Mouse (Mus musculus) limb, embryonic 13.5 days (tissue): ENCODE data around the gene Dlx3. TPM values are rescaled to one million over a fixed set of nuclear protein-coding genes. Genes with fewer than 3 reads are reported as not detected.

Experiments
- ATAC-seq: fragments of 200-750 bp; cut with Nextera tagmentation; 2 replicates; pipeline ENCODE4 v1.8.0; 2017; ENCODE audit warnings: low read depth, moderate number of reproducible peaks, moderate TSS enrichment; ENCODE audit not compliant: low FRiP score
- H3K27ac ChIP-seq: fragments of 300-500 bp; sonication (generic); 2 replicates; pipeline ENCODE4 v1.5.1; 2015; ENCODE audit warnings: inconsistent platforms, mild to moderate bottlenecking, moderate library complexity
- H3K27me3 ChIP-seq: fragments of 300-500 bp; sonication (generic); 2 replicates; pipeline ENCODE4 v1.6.1; 2015; ENCODE audit warnings: mild to moderate bottlenecking, inconsistent platforms
- H3K36me3 ChIP-seq: fragments of 300-500 bp; sonication (generic); 2 replicates; pipeline ENCODE4 v1.6.1; 2015; ENCODE audit warnings: inconsistent platforms, mild to moderate bottlenecking, moderate library complexity
- H3K4me1 ChIP-seq: fragments of 300-500 bp; sonication (generic); 2 replicates; pipeline ENCODE4 v1.6.1; 2015; ENCODE audit warnings: inconsistent platforms
- H3K4me2 ChIP-seq: fragments of 300-500 bp; sonication (generic); replicated peaks from 2 replicates; pipeline ENCODE4 v1.6.1; 2015; ENCODE audit warnings: inconsistent platforms, mild to moderate bottlenecking, moderate library complexity
- H3K4me3 ChIP-seq: fragments of 300-500 bp; sonication (generic); 2 replicates; pipeline ENCODE4 v1.5.1; 2015; ENCODE audit warnings: moderate library complexity, mild to moderate bottlenecking, inconsistent platforms
- H3K9ac ChIP-seq: fragments of 300-500 bp; sonication (generic); 2 replicates; pipeline ENCODE4 v1.6.1; 2015; ENCODE audit warnings: mild to moderate bottlenecking, inconsistent platforms
- H3K9me3 ChIP-seq: fragments of 300-500 bp; sonication (generic); 2 replicates; pipeline ENCODE4 v1.6.1; 2016; ENCODE audit warnings: inconsistent platforms
- WGBS: fragments of 180-500 bp; shearing (Covaris S2); methylation state at CpG from one replicate; pipeline ENCODE4 v1.1.7; 2015; 5-methylcytosine and 5-hydroxymethylcytosine counted together
- polyA plus RNA-seq: library from polyadenylated mRNA; unstranded; fragments of >200 nt; fragmentation: Nextera tagmentation; extraction: Ambion mirVana; gene quantifications from 2 replicates; pipeline ENCODE4 v1.2.1, GENCODE M21; 2015

Gene Dlx3
- polyA plus RNA-seq, 1 experiment from 2014 or later, result 14.2 TPM

DNA sequence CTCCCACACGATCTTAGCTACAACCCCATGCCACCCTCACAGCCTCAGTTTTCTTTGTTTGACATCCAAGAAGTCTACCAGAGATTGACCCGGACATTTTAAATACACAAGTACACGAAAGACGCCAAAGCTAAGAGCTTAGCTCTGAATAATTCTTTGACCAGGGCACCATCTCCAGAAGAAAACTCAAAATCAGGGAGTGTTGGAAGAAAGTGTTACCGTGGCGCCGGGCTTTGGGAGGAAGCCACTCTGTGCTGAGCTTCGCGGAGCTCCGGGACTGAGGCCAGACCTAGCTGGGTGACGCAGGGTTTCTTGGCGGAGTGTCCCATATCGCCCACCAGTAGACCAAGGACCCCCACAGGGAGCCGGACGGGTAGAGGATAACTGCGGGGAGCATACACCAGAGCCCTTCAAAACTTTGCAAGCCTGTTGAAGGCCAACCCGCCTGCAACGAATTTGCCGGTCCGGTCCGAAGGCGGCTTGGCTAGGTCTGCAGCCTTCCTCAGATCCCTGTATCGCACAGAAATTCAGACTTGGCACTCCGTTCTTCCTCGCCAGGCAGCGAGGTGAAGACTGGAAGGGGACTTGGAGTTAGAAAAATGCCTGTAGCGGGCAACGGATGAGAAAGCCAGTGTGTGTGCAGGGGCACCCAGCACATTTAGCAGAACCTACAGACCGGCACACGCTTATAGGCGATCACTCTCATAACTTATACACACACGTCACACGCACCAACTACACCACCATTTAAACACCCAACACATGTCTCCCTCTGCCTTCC is 30.5 kb downstream of the Dlx3 start:
- ATAC-seq, result no peak
- no peak overlapping the region for H3K9ac ChIP-seq
- peaks cover 83% of the 10 kb centered on the region for H3K27me3 ChIP-seq
- 4% methylated on average over 33 of the region's 33 CpGs for WGBS
- no peak overlapping the region for H3K27ac ChIP-seq
- no peaks in the 10 kb centered on the region for H3K36me3 ChIP-seq
- peak overlapping the region; percentile 43 for H3K4me2 ChIP-seq
- no peaks in the 10 kb centered on the region for H3K9me3 ChIP-seq
- H3K4me3 ChIP-seq, result peak overlapping the region; percentile 18; the same call in 1 of the 2 replicates
- H3K4me1 ChIP-seq, result peaks cover 27% of the 10 kb centered on the region

GRCm38 (mm10) chr11:95153116-95153515 is 33.2 kb downstream of the Dlx3 start:
- Histone ChIP-seq H3K4me2 (no peak overlapping the region), H3K27ac (no peak overlapping the region), H3K9ac (no peak overlapping the region), H3K27me3 (peaks cover 56% of the 10 kb centered on the region), H3K4me1 (peaks cover 17% of the 10 kb centered on the region), H3K9me3 (no peaks in the 10 kb centered on the region), H3K36me3 (no peaks in the 10 kb centered on the region), H3K4me3 (no peak overlapping the region)
- ATAC-seq, result no peak
- 32% methylated on average over 5 of the region's 5 CpGs for WGBS

GRCm38 (mm10) chr11:95153681-95154080 is 33.8 kb downstream of the Dlx3 start:
- no peak for ATAC-seq
- Histone ChIP-seq H3K4me3 (no peak overlapping the region), H3K9ac (no peak overlapping the region), H3K9me3 (no peaks in the 10 kb centered on the region), H3K4me1 (peaks cover 15% of the 10 kb centered on the region), H3K36me3 (no peaks in the 10 kb centered on the region), H3K4me2 (no peak overlapping the region), H3K27ac (no peak overlapping the region), H3K27me3 (peaks cover 50% of the 10 kb centered on the region)
- WGBS, result 75% methylated on average over 5 of the region's 5 CpGs

- peaks cover 4% of the 10 kb centered on the region; the same call in 1 of the 2 replicates for H3K4me1 ChIP-seq
- WGBS, result 83% methylated on average over 2 of the region's 2 CpGs
- H3K27ac ChIP-seq, result no peak overlapping the region
- no peak overlapping the region for H3K4me2 ChIP-seq
- ATAC-seq, result no peak
- H3K9ac ChIP-seq, result no peak overlapping the region
- H3K27me3 ChIP-seq, result peaks cover 33% of the 10 kb centered on the region
- H3K36me3 ChIP-seq, result no peaks in the 10 kb centered on the region
- no peaks in the 10 kb centered on the region for H3K9me3 ChIP-seq
- H3K4me3 ChIP-seq, result no peak overlapping the region
Measured at GRCm38 (mm10) chr11:95155511-95155910, 35.6 kb downstream of the Dlx3 start.

- no peak overlapping the region for H3K9ac ChIP-seq
- H3K4me2 ChIP-seq, result no peak overlapping the region
- no peaks in the 10 kb centered on the region for H3K4me1 ChIP-seq
- H3K27ac ChIP-seq, result no peak overlapping the region
- no peaks in the 10 kb centered on the region for H3K36me3 ChIP-seq
- H3K27me3 ChIP-seq, result peaks cover 14% of the 10 kb centered on the region
- ATAC-seq, result no peak
- WGBS, result 43% methylated on average over 5 of the region's 5 CpGs
- H3K4me3 ChIP-seq, result no peak overlapping the region
- H3K9me3 ChIP-seq, result no peaks in the 10 kb centered on the region
Measured at GRCm38 (mm10) chr11:95157356-95157755, 37.4 kb downstream of the Dlx3 start.

DNA sequence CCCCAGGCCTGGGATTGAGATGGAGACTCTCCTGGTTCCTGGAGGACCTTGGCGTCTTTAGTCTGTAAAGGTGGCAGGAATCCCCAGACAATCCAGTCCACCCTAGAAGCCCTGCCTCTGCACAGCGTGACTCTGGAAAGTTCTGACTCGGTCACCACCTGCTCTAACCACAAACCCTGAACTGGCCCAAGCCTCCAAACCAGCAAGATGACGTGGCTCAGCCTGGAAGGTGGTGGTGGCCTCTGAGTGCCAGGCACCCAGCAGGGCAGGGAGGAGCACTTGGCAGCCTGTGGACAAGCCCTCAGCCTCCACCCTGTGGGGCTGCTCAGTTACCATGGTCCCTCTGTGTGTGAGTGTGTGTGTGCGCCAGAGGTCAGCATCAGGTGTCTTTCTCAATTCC is 38.0 kb downstream of the Dlx3 start:
- Histone ChIP-seq H3K27me3 (peaks cover 9% of the 10 kb centered on the region), H3K9ac (no peak overlapping the region), H3K4me2 (no peak overlapping the region), H3K27ac (no peak overlapping the region), H3K9me3 (no peaks in the 10 kb centered on the region), H3K4me3 (no peak overlapping the region), H3K36me3 (no peaks in the 10 kb centered on the region), H3K4me1 (no peaks in the 10 kb centered on the region)
- 74% methylated on average over 5 of the region's 5 CpGs for whole genome bisulfite sequencing
- ATAC-seq, result no peak

GRCm38 (mm10) chr11:95159763-95160371 is 39.9 kb downstream of the Dlx3 start:
- Histone ChIP-seq H3K9me3 (no peaks in the 10 kb centered on the region), H3K4me1 (no peaks in the 10 kb centered on the region), H3K4me3 (no peak overlapping the region), H3K27me3 (no peaks in the 10 kb centered on the region), H3K36me3 (no peaks in the 10 kb centered on the region), H3K9ac (no peak overlapping the region), H3K27ac (no peak overlapping the region), H3K4me2 (no peak overlapping the region)
- WGBS, result 83% methylated on average over 8 of the region's 8 CpGs
- ATAC-seq, result no peak

GRCm38 (mm10) chr11:95160693-95161092 is 40.8 kb downstream of the Dlx3 start:
- Histone ChIP-seq H3K27ac (no peak overlapping the region), H3K27me3 (no peaks in the 10 kb centered on the region), H3K9me3 (no peaks in the 10 kb centered on the region), H3K36me3 (no peaks in the 10 kb centered on the region), H3K9ac (no peak overlapping the region), H3K4me3 (no peak overlapping the region), H3K4me2 (no peak overlapping the region), H3K4me1 (no peaks in the 10 kb centered on the region)
- 50% methylated on average over 7 of the region's 7 CpGs for WGBS
- ATAC-seq, result no peak

DNA sequence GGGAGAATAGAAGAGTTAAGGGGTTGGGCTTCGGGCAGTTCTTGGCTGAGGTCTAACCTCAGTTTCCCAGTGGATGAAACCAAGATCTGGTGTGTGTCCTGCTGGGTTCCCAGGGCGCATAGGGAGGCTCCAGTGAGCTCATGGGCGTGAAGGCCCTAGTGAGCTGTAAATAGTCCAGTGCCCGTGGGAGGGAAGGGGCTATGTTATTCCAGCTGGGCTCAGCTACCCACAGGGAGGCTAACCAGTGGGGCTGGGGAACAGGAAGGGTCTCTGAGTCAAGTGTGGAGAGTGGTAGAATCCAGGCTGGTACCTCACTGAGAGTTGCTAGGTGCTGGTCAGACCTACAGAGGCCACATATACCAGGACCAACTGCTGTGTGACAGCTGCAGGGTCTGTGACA is 41.8 kb downstream of the Dlx3 start:
- no peak overlapping the region for H3K9ac ChIP-seq
- 68% methylated on average over 4 of the region's 4 CpGs for WGBS
- no peak overlapping the region for H3K4me3 ChIP-seq
- no peaks in the 10 kb centered on the region for H3K27me3 ChIP-seq
- H3K4me2 ChIP-seq, result no peak overlapping the region
- no peaks in the 10 kb centered on the region for H3K9me3 ChIP-seq
- H3K36me3 ChIP-seq, result no peaks in the 10 kb centered on the region
- ATAC-seq, result no peak
- H3K27ac ChIP-seq, result no peak overlapping the region
- no peaks in the 10 kb centered on the region for H3K4me1 ChIP-seq

DNA sequence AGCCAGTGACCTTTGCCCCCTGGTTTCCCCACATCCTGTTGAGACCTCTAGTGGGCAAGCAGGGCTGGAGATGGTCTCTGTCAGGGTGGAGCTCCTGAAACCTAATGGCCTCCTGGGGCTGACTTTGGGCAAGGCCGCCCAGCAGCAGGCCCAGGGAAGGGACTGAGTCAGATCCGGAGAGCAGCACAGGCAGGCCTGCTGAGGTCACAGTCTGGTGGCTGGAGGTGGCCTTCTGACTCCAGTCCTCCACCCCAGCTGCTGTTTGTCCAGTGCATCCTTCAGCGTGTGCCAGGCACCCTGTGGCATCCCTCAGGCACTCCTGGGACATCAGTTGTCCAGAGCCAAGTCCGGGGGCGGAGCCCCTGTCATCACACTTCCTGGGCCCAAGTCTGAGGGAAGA is 45.9 kb downstream of the Dlx3 start:
- Histone ChIP-seq H3K4me3 (no peak overlapping the region), H3K9ac (no peak overlapping the region), H3K9me3 (no peaks in the 10 kb centered on the region), H3K4me1 (no peaks in the 10 kb centered on the region), H3K4me2 (no peak overlapping the region), H3K36me3 (no peaks in the 10 kb centered on the region), H3K27ac (no peak overlapping the region), H3K27me3 (no peaks in the 10 kb centered on the region)
- ATAC-seq, result no peak
- 85% methylated on average over 5 of the region's 5 CpGs for WGBS
